In the genomic region with DNA sequence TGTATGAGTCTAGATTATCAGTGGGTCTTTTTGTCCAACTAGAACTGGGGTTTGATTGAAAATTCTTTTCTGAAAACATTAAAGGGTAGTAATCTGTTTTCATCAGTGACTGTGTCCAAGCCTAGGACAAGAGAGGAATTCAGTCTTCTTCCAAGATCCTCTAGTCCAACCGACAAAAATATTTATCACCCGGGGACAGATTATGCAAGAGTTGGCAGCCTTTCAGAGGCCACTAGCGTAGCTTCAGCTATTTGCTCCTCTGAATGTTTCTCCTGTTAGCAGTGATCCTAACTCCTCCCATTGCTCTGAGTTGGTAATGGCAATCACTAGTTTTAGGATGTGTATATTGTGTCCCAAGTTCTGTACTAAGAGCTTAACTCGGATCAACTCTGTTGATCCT, we compare ENCODE assay signal across 9 mouse cellular contexts.
DNase-seq lines count a peak whose midpoint lies in the region; ATAC-seq and TF ChIP-seq lines count a peak whose summit lies in the region.
"Had no signal": no experiment of that assay in that cellular context is flagged by ENCODE, and none has a peak within 500 bp of the region (broad histone marks: within the 10 kb centered on the region; RNA-seq: fewer than 3 reads in every experiment).

No protein-coding gene starts in this region.

- H3K4me3 ChIP-seq in heart, embryonic 12.5 days, result no peak overlapping the region
- no peak overlapping the region for H3K4me3 ChIP-seq in lung, embryonic 14.5 days (ENCODE audit: low read depth, low read length)

- DNase-seq in heart, adult 18-20 months, result peak; percentile 86
- DNase-seq in adrenal gland, postnatal 36 days, result peak; percentile 84 to 87
- DNase-seq in gastrocnemius, postnatal 25 days, result peak; percentile 83
- DNase-seq in lung, embryonic 14.5 days, result peak; percentile 94
- DNase-seq in layer of hippocampus, adult 9-10 months (ENCODE audit: low spot score), result no peak
- DNase-seq: thymus, postnatal 4 days had no signal

- ATAC-seq in heart, embryonic 12.5 days (ENCODE audit: insufficient number of reproducible peaks, low FRiP score), result no peak
- peak; percentile 85 for ATAC-seq in lung, embryonic 14.5 days (ENCODE audit: insufficient read depth)
- no peak for ATAC-seq in monocyte, adult 5-6 weeks (replicated peaks; ENCODE audit: insufficient number of reproducible peaks, low FRiP score, low TSS enrichment, poor library complexity, severe bottlenecking)
- ATAC-seq in erythroblast, adult 5-6 weeks (replicated peaks; ENCODE audit: low FRiP score, poor library complexity, severe bottlenecking), result no peak

- no peak overlapping the region for H3K9ac ChIP-seq in heart, embryonic 12.5 days
- H3K9ac ChIP-seq in lung, embryonic 14.5 days, result no peak overlapping the region

- WGBS in heart, embryonic 12.5 days, result 62% methylated on average over 4 of the region's 4 CpGs
- 39% methylated on average over 4 of the region's 4 CpGs for WGBS in lung, embryonic 14.5 days

- H3K27ac ChIP-seq in heart, embryonic 12.5 days (ENCODE audit: poor library complexity, severe bottlenecking), result no peak overlapping the region
- 0 out of 2 replicates have a peak overlapping the region, but pooled peaks have one; percentile 64 for H3K27ac ChIP-seq in lung, embryonic 14.5 days (ENCODE audit: low read depth)

- 0 out of 2 replicates have a peak, but pooled peaks cover 3% of the 10 kb centered on the region for H3K36me3 ChIP-seq in heart, embryonic 12.5 days
- H3K36me3 ChIP-seq in lung, embryonic 14.5 days (ENCODE audit: insufficient read depth), result no peaks in the 10 kb centered on the region

- no peaks in the 10 kb centered on the region for H3K4me1 ChIP-seq in heart, embryonic 12.5 days (replicated peaks)
- H3K4me1 ChIP-seq in lung, embryonic 14.5 days (ENCODE audit: insufficient read depth), result no peaks in the 10 kb centered on the region

- no peak for TF ChIP-seq CTCF in lung, embryonic 14.5 days (IDR thresholded peaks at IDR 0.05; ENCODE audit: low read depth)

- H3K4me2 ChIP-seq in heart, embryonic 12.5 days, result no peak overlapping the region
- H3K4me2 ChIP-seq in lung, embryonic 14.5 days, result no peak overlapping the region

- H3K9me3 ChIP-seq in heart, embryonic 12.5 days (replicated peaks), result peaks cover 2% of the 10 kb centered on the region; the same call in 1 of the 2 replicates
- no peaks in the 10 kb centered on the region; the same call in 1 of the 2 replicates for H3K9me3 ChIP-seq in lung, embryonic 14.5 days (ENCODE audit: low read depth, low read length)

- no peaks in the 10 kb centered on the region for H3K27me3 ChIP-seq in heart, embryonic 12.5 days (replicated peaks)
- no peaks in the 10 kb centered on the region for H3K27me3 ChIP-seq in lung, embryonic 14.5 days (ENCODE audit: insufficient read depth, low read length)
